Mouse (Mus musculus) subcutaneous adipose tissue, adult 2 months (tissue): Measurements from ENCODE around the gene Ryr3. TPM values are rescaled to one million over a fixed set of nuclear protein-coding genes. Genes with fewer than 3 reads are reported as not detected.

Experiments used
- polyA plus RNA-seq: library from polyadenylated mRNA; depleted of rRNA; stranded (reverse); fragments of >200 nt; gene quantifications from 2 replicates; pipeline ENCODE4 v1.2.3, GENCODE M21; 2012; ENCODE audit warnings: low replicate concordance; rRNA removed

Gene Ryr3
- 0.70 and 8.2 TPM in 2 replicates for polyA plus RNA-seq

GRCm38 (mm10) chr2:113216746-113217461 is at the start of gene Ryr3:
Ryr3 (minus strand) TSS chr2:113217096.

Other genes with a start within 250 kb of the Ryr3 start
- gene Tmco5b, start 68.6 kb upstream of the Ryr3 start, polyA plus RNA-seq, result not detected in 2 replicates
- gene Fmn1, start 110.6 kb upstream of the Ryr3 start, polyA plus RNA-seq, result 1.1 and 2.2 TPM in 2 replicates